Mouse (Mus musculus) liver, postnatal 0 days (tissue): Measurements from ENCODE around the gene Fau. TPM values are rescaled to one million over a fixed set of nuclear protein-coding genes. Genes with fewer than 3 reads are reported as not detected.

Experiments used
- ATAC-seq: fragments of 200-750 bp; cut with Nextera tagmentation; 2 replicates; pipeline ENCODE4 v1.8.0; 2017; ENCODE audit warnings: mild to moderate bottlenecking, moderate library complexity
- DNase-seq: peaks from one replicate; pipeline ENCODE4 v3.0.0-alpha.2; 2016
- H3K27ac ChIP-seq: fragments of 300-500 bp; sonication (generic); 2 replicates; pipeline ENCODE4 v1.5.1; 2014; ENCODE audit warnings: antibody characterized with exemption, moderate library complexity, mild to moderate bottlenecking, low read depth
- H3K27me3 ChIP-seq: fragments of 300-500 bp; sonication (generic); 2 replicates; pipeline ENCODE4 v1.6.1; 2014; ENCODE audit warnings: low read length, control low read depth, mixed read lengths; ENCODE audit not compliant: insufficient read depth
- H3K36me3 ChIP-seq: fragments of 300-500 bp; sonication (generic); replicated peaks from 2 replicates; pipeline ENCODE4 v1.6.1; 2014; ENCODE audit warnings: mild to moderate bottlenecking, control low read depth, low read length, moderate library complexity, mixed read lengths; ENCODE audit not compliant: insufficient read depth
- H3K4me1 ChIP-seq: fragments of 300-500 bp; sonication (generic); 2 replicates; pipeline ENCODE4 v1.6.1; 2014; ENCODE audit warnings: antibody characterized with exemption, mild to moderate bottlenecking, control low read depth; ENCODE audit not compliant: insufficient read depth
- H3K4me2 ChIP-seq: fragments of 300-500 bp; sonication (generic); 2 replicates; pipeline ENCODE4 v1.6.1; 2014; ENCODE audit warnings: low read depth, mild to moderate bottlenecking, low read length, moderate library complexity, mixed read lengths
- H3K4me3 ChIP-seq: fragments of 300-500 bp; sonication (generic); 2 replicates; pipeline ENCODE4 v1.5.1; 2014; ENCODE audit warnings: low read depth, low read length
- H3K9ac ChIP-seq: fragments of 300-500 bp; sonication (generic); replicated peaks from 2 replicates; pipeline ENCODE4 v1.6.1; 2014; ENCODE audit warnings: mild to moderate bottlenecking, moderate library complexity
- H3K9me3 ChIP-seq: fragments of 300-500 bp; sonication (generic); 2 replicates; pipeline ENCODE4 v1.6.1; 2016; ENCODE audit warnings: mild to moderate bottlenecking, control low read depth, low read length, mixed read lengths
- CTCF ChIP-seq: sonication (generic); IDR thresholded peaks from 2 replicates; pipeline ENCODE4 v1.5.1; 2016; ENCODE audit warnings: antibody characterized with exemption, low read depth
- EP300 ChIP-seq: IDR thresholded peaks from 2 replicates; pipeline ENCODE4 v1.6.1; 2016; ENCODE audit warnings: antibody characterized with exemption, low read depth, mild to moderate bottlenecking
- WGBS: fragments of 180-500 bp; shearing (Covaris S2); extraction: QIAGEN DNeasy Blood & Tissue Kit; methylation state at CpG from one replicate; pipeline ENCODE4 v1.1.7; 2014; ENCODE audit not compliant: insufficient replicate concordance; 5-methylcytosine and 5-hydroxymethylcytosine counted together
- polyA plus RNA-seq: library from polyadenylated mRNA; unstranded; fragments of >200 nt; fragmentation: Nextera tagmentation; extraction: Ambion mirVana; gene quantifications from 2 replicates; pipeline ENCODE4 v1.2.1, GENCODE M21; 2015

Fau gene
- polyA plus RNA-seq, 1 experiment from 2014 or later = 781 TPM

DNA sequence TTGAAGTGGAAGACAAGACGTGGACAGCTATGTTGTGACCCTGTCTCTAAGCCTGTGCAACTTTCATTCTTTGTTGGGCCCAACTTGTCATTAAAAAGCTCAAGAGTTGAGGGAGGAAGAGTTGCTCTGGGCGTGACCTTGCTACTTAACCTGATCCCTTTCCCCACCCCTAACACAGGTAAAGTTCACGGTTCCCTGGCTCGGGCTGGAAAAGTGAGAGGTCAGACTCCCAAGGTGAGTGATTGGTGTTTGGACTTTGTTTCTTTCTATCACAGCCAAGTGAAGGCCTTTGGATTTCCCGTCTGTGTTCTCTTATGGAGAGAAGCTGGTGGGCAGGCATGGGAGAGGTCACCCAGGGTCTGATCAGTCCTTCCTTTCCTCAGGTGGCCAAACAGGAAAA, 1.3 kb downstream of the Fau start:
- Histone ChIP-seq H3K4me1 (peaks cover 42% of the 10 kb centered on the region), H3K9ac (peak overlapping the region; percentile 94), H3K9me3 (no peaks in the 10 kb centered on the region), H3K4me2 (peak overlapping the region; percentile 66), H3K27ac (peak overlapping the region; percentile 75), H3K4me3 (peak overlapping the region; percentile 78), H3K27me3 (no peaks in the 10 kb centered on the region), H3K36me3 (peaks cover 32% of the 10 kb centered on the region)
- WGBS = 59% methylated on average over 5 of the region's 5 CpGs
- DNase-seq (no peak), ATAC-seq (no peak)
- no peak for TF ChIP-seq CTCF
- no peak for TF ChIP-seq EP300

DNA sequence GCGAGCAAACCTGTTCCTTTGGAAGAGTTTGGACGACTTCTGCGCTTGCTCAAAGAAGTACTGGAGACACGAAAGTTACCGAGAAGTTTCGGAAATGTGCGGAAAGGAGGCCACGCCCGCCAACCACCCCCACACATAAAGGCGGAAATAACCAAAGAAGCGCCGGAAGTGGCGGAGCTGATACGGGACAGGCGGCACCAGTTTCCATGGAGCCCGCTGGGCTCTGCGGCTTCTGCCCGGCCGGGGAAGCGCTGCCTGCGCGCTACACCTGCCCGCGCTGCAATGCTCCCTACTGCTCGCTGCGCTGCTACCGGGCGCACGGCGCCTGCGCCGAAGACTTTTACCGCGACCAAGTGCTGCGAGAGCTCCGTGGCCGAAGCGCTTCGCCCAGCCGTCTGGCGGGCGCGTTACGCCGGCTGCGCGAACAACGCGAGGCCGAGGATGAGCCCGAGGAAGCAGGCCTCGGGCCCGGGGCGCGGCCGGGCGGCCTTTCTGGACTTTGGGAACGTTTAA, 3.4 kb downstream of the Fau start, which contains the start of gene Znhit2:
Gene Znhit2 (plus strand): TSS at position 172 of the 513 bp plus-strand sequence.
- Histone ChIP-seq H3K36me3 (peaks cover 13% of the 10 kb centered on the region; the same call in 1 of the 2 replicates), H3K9ac (peak within 1 kb of the TSS; percentile 97), H3K27me3 (no peaks in the 10 kb centered on the region), H3K9me3 (no peaks in the 10 kb centered on the region), H3K4me3 (peak within 1 kb of the TSS; percentile 89), H3K4me1 (peaks cover 43% of the 10 kb centered on the region), H3K4me2 (peak within 1 kb of the TSS; percentile 94), H3K27ac (peak within 1 kb of the TSS; percentile 98)
- no peak for TF ChIP-seq EP300
- peak; percentile 17; the same call in 1 of the 2 replicates for TF ChIP-seq CTCF
- 0% methylated on average over 55 of the region's 58 CpGs for WGBS
- peak; percentile 94 for DNase-seq
- peak; percentile 65 for ATAC-seq

DNA sequence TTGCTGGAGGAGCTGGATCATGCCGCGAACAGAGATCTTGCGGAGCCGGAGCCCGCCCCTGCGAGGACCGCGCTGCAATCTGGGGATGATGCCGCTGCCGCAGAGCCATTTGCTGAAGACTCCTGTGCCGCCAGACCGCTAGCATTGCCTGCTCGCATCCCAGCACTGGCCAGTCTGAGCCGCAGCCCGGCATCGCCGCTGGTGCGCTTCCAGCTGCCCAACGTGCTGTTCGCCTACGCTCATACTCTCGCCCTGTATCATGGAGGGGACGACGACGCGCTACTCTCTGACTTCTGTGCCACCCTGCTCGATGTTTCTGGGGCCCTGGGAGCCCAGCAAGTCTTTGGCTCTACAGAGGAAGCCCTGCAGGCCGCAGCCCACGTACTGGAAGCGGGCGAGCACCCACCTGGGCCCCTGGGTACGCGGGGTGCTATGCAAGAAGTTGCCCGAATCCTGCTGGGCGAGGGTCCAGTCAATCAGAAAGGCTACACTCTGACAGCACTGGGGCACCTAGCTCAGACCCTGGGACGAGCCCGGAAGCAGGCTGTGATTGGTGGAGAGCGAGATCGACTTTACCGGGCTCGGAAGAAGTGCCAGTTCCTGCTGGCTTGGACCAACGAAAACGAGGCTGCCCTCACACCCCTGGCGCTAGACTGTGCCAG, 4.1 kb downstream of the Fau start:
- Histone ChIP-seq H3K27ac (peak overlapping the region; percentile 98), H3K9ac (peak overlapping the region; percentile 97), H3K4me1 (peaks cover 42% of the 10 kb centered on the region), H3K9me3 (no peaks in the 10 kb centered on the region), H3K27me3 (no peaks in the 10 kb centered on the region), H3K4me3 (peak overlapping the region; percentile 89), H3K4me2 (peak overlapping the region; percentile 94), H3K36me3 (peaks cover 10% of the 10 kb centered on the region; the same call in 1 of the 2 replicates)
- WGBS = under 1% methylated on average over 44 of the region's 44 CpGs
- TF ChIP-seq EP300 (no peak), CTCF (no peak)
- ATAC-seq (peak; percentile 40), DNase-seq (peak; percentile 77)

DNA sequence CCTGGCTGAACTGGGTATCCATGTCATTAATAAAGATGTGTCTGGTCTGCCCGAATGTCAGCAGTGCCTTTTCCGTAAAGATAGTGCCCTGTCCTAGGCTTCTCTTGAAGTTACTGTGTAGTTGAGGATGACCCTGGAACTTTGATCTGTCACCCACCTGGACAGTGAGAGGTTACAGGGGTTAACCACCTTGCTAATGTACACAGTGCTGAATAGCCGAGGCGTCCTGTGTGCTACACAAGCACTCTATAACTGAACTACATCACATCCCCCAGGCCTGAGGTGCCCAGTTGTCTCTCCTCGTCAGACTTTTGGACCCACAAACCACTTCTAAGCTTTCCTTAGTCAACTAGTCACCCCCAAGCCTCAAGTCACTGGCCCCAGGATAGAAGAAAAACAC, 4.8 kb downstream of the Fau start:
- Histone ChIP-seq H3K4me3 (peak overlapping the region; percentile 89), H3K27me3 (no peaks in the 10 kb centered on the region), H3K36me3 (peaks cover 10% of the 10 kb centered on the region; the same call in 1 of the 2 replicates), H3K9me3 (no peaks in the 10 kb centered on the region), H3K4me2 (peak overlapping the region; percentile 94), H3K9ac (peak overlapping the region; percentile 97), H3K4me1 (peaks cover 46% of the 10 kb centered on the region), H3K27ac (peak overlapping the region; percentile 98)
- WGBS = 35% methylated on average over 5 of the region's 5 CpGs
- no peak for DNase-seq
- peak; percentile 7; the same call in 1 of the 2 replicates for ATAC-seq
- TF ChIP-seq EP300 (no peak), CTCF (no peak)

DNA sequence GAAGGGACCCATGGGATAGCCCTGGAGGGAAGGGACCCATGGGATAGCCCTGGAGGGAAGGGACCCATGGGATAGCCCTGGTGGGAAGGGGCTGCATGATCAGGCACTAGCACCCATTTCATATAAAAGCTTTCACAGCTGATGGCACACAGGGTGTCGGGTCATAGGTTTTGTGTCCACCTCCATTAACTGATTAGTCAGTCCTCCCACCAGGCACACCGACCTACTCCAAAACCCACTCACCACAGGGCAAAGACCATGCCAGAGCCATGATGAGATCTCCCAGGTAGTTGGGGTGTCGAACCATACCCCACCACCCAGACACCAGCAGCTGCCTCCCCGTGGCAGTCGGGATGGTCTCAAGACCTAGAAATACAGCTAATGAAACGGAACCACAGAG, 5.4 kb downstream of the Fau start:
- ATAC-seq (no peak), DNase-seq (no peak)
- H3K9ac ChIP-seq = peak overlapping the region; percentile 97; the same call in 1 of the 2 replicates
- peaks cover 10% of the 10 kb centered on the region; the same call in 1 of the 2 replicates for H3K36me3 ChIP-seq
- H3K4me1 ChIP-seq = peaks cover 52% of the 10 kb centered on the region
- no peaks in the 10 kb centered on the region for H3K27me3 ChIP-seq
- H3K4me3 ChIP-seq = no peak overlapping the region
- TF ChIP-seq EP300 = no peak
- no peak for TF ChIP-seq CTCF
- H3K4me2 ChIP-seq = peak overlapping the region; percentile 94
- peak overlapping the region; percentile 98 for H3K27ac ChIP-seq
- WGBS = 87% methylated on average over 6 of the region's 6 CpGs
- no peaks in the 10 kb centered on the region for H3K9me3 ChIP-seq

DNA sequence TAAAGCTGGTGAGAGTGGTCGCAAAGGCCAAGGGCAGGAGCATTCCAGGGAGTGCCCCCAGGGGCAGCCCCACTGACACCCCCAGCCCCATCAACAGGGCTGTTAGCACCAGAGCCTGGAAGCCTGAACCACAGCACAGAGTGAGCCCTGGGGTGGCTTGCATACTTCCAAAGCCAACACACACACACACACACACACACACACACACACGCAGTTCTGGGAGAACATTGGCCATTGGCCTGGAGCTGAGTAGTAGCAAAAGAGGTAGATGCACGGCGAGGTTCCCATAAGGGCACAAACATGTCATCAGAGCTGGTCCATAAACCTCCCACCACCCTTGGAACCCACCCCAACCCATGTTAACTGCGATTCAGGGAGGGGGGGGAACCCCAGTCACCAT, 8.9 kb downstream of the Fau start:
- no peak for TF ChIP-seq EP300
- TF ChIP-seq CTCF = no peak
- peak overlapping the region; percentile 63 for H3K4me3 ChIP-seq
- H3K4me1 ChIP-seq = peaks cover 40% of the 10 kb centered on the region
- H3K9ac ChIP-seq = peak overlapping the region; percentile 68
- 29% methylated on average over 4 of the region's 5 CpGs for WGBS
- H3K36me3 ChIP-seq = peaks cover 14% of the 10 kb centered on the region
- DNase-seq = no peak
- H3K4me2 ChIP-seq = peak overlapping the region; percentile 96
- ATAC-seq = no peak
- peak overlapping the region; percentile 86; the same call in 1 of the 2 replicates for H3K27ac ChIP-seq
- H3K27me3 ChIP-seq = no peaks in the 10 kb centered on the region
- no peaks in the 10 kb centered on the region for H3K9me3 ChIP-seq
